ENCODE assay signal across 17 mouse cellular contexts in genomic region chr2:58456843-58457487, GRCm38 (mm10). TPM values are rescaled to one million over a fixed set of nuclear protein-coding genes. Genes with fewer than 3 reads are reported as not detected.
"Had no signal": no experiment of that assay in that cellular context is flagged by ENCODE, and none has a peak within 500 bp of the region (broad histone marks: within the 10 kb centered on the region; RNA-seq: fewer than 3 reads in every experiment).

No protein-coding gene starts in this region.

- H3K27ac ChIP-seq: kidney, postnatal 0 days; limb, embryonic 15.5 days; liver, embryonic 14.5 days; neural tube, embryonic 13.5 days; stomach, embryonic 15.5 days had no signal

- DNase-seq: kidney, adult 11 months; kidney, adult 9 months; kidney, postnatal 4 days; lung, adult 18-20 months; midbrain, embryonic 14.5 days; right cerebral cortex, postnatal 14 days; thymus, adult 2 months; thymus, postnatal 25 days had no signal

- H3K4me3 ChIP-seq: limb, embryonic 15.5 days; neural tube, embryonic 13.5 days; stomach, embryonic 15.5 days had no signal

RNA-seq across cellular contexts. Expression of gene Gm17409, which starts 13.0 kb away (rescaled TPM):
- total RNA-seq: layer of hippocampus, postnatal 36 days; left cerebral cortex, adult 8-10 months; left cerebral cortex, postnatal 25 days; monocyte, adult 5-6 weeks had no signal
